Comparison of ENCODE assay signal across 17 mouse cellular contexts in genomic region chr13:15891403-15891802, GRCm38 (mm10).
"Had no signal": no experiment of that assay in that cellular context is flagged by ENCODE, and none has a peak within 500 bp of the region (broad histone marks: within the 10 kb centered on the region; RNA-seq: fewer than 3 reads in every experiment).

No protein-coding gene starts in this region.

- H3K27ac ChIP-seq: liver, embryonic 15.5 days; lung, embryonic 15.5 days; macrophage; midbrain, embryonic 13.5 days; midbrain, embryonic 15.5 days; neural tube, embryonic 12.5 days had no signal

- ATAC-seq: liver, postnatal 0 days; midbrain, embryonic 13.5 days; midbrain, embryonic 15.5 days had no signal

- H3K4me3 ChIP-seq: liver, embryonic 15.5 days; lung, embryonic 15.5 days; megakaryocyte, embryonic 14.5 days; midbrain, embryonic 13.5 days; midbrain, embryonic 15.5 days; neural tube, embryonic 12.5 days had no signal

- DNase-seq: liver, postnatal 0 days; lung, adult 2 months; lung, postnatal 14 days; lung, postnatal 36 days; right cerebral cortex, postnatal 14 days; right cerebral cortex, postnatal 4 days; spleen, adult 18-20 months; thymus, adult 18-20 months; thymus, postnatal 14 days; thymus, postnatal 4 days had no signal
